8 mouse cellular contexts compared by ENCODE assay signal in genomic region chr1:73902171-73902991, GRCm38 (mm10).
DNase-seq lines count a peak whose midpoint lies in the region; ATAC-seq lines count a peak whose summit lies in the region.

No protein-coding gene starts in this region.

- no peaks in the 10 kb centered on the region for H3K36me3 ChIP-seq in intestine, embryonic 15.5 days
- H3K36me3 ChIP-seq in midbrain, embryonic 13.5 days = no peaks in the 10 kb centered on the region

- H3K4me3 ChIP-seq in intestine, embryonic 15.5 days (replicated peaks) = no peak overlapping the region
- no peak overlapping the region for H3K4me3 ChIP-seq in midbrain, embryonic 13.5 days (replicated peaks)

- H3K4me2 ChIP-seq in intestine, embryonic 15.5 days (replicated peaks) = no peak overlapping the region; the same call in 1 of the 2 replicates
- H3K4me2 ChIP-seq in midbrain, embryonic 13.5 days (replicated peaks) = no peak overlapping the region

- peaks cover 17% of the 10 kb centered on the region for H3K4me1 ChIP-seq in intestine, embryonic 15.5 days (replicated peaks)
- H3K4me1 ChIP-seq in midbrain, embryonic 13.5 days (replicated peaks) = peaks cover 11% of the 10 kb centered on the region; the same call in 1 of the 2 replicates

- DNase-seq in urinary bladder, postnatal 36 days (ENCODE audit: low spot score in 2 of 2) = peak; percentile 61 to 66
- no peak for DNase-seq in urinary bladder, adult 2 months (ENCODE audit: low spot score)
- peak; percentile 79 to 82 for DNase-seq in cerebellum, postnatal 14 days
- peak; percentile 69 to 75 for DNase-seq in gastrocnemius, adult 8-10 months (ENCODE audit: low spot score in 2 of 2)
- peak; percentile 71 for DNase-seq in left cerebral cortex, postnatal 4 days
- DNase-seq in spleen, postnatal 36 days (ENCODE audit: low spot score in 2 of 2) = peak; percentile 49 to 65

- no peak overlapping the region for H3K9ac ChIP-seq in intestine, embryonic 15.5 days
- H3K9ac ChIP-seq in midbrain, embryonic 13.5 days (replicated peaks) = no peak overlapping the region

- ATAC-seq in intestine, embryonic 15.5 days = peak; percentile 64
- peak; percentile 55 for ATAC-seq in midbrain, embryonic 13.5 days

- no peaks in the 10 kb centered on the region for H3K27me3 ChIP-seq in intestine, embryonic 15.5 days (replicated peaks)
- H3K27me3 ChIP-seq in midbrain, embryonic 13.5 days = no peaks in the 10 kb centered on the region; the same call in 1 of the 2 replicates

- intact Hi-C loops in left cerebral cortex, postnatal 4 days (cut with DNase I) = loop anchor here (2.0 to 5.0 kb wide), 4 partner anchors 84 to 295 kb away; partner anchors contain the start of genes Rufy4 and Tns1

- H3K9me3 ChIP-seq in intestine, embryonic 15.5 days = no peaks in the 10 kb centered on the region
- no peaks in the 10 kb centered on the region for H3K9me3 ChIP-seq in midbrain, embryonic 13.5 days

- WGBS in intestine, embryonic 15.5 days = 14% methylated on average over 16 of the region's 16 CpGs
- WGBS in midbrain, embryonic 13.5 days = 22% methylated on average over 16 of the region's 16 CpGs

- H3K27ac ChIP-seq in intestine, embryonic 15.5 days = peak overlapping the region; percentile 36; the same call in 1 of the 2 replicates
- no peak overlapping the region for H3K27ac ChIP-seq in midbrain, embryonic 13.5 days
